Mouse (Mus musculus): ENCODE data around the gene Hagh. TPM values are rescaled to one million over a fixed set of nuclear protein-coding genes. Genes with fewer than 3 reads are reported as not detected.

Hagh gene
- polyA plus RNA-seq, 1 experiment from 2014 or later, result 104 TPM

GRCm38 (mm10) chr17:24891321-24891720 lies 51.4 kb downstream of the Hagh start:
- 83% methylated on average over 13 of the region's 13 CpGs for WGBS
- no peak for TF ChIP-seq CTCF (IDR thresholded peaks at IDR 0.05; ENCODE audit: low read depth)
- H3K9me3 ChIP-seq (ENCODE audit: control insufficient read depth), result no peaks in the 10 kb centered on the region
- ATAC-seq, result no peak
- H3K4me2 ChIP-seq (replicated peaks; ENCODE audit: low read depth), result no peak overlapping the region
- no peaks in the 10 kb centered on the region for H3K27me3 ChIP-seq (replicated peaks; ENCODE audit: control insufficient read depth, insufficient read depth, low read length)
- peaks cover 40% of the 10 kb centered on the region for H3K36me3 ChIP-seq (ENCODE audit: control insufficient read depth, insufficient read depth)
- H3K4me3 ChIP-seq (ENCODE audit: low read depth, low read length), result no peak overlapping the region
- 0 out of 2 replicates have a peak, but pooled peaks cover 14% of the 10 kb centered on the region for H3K4me1 ChIP-seq (replicated peaks; ENCODE audit: control insufficient read depth, insufficient read depth, low read length)
- no peak overlapping the region for H3K9ac ChIP-seq (ENCODE audit: low read depth, low read length)
- 0 out of 2 replicates have a peak overlapping the region, but pooled peaks have one; percentile 28 for H3K27ac ChIP-seq (ENCODE audit: low read depth, low read length)

GRCm38 (mm10) chr17:24892785-24893184 lies 52.8 kb downstream of the Hagh start:
- no peak overlapping the region for H3K9ac ChIP-seq (ENCODE audit: low read depth, low read length)
- H3K36me3 ChIP-seq (ENCODE audit: control insufficient read depth, insufficient read depth), result peaks cover 44% of the 10 kb centered on the region
- H3K27ac ChIP-seq (ENCODE audit: low read depth, low read length), result no peak overlapping the region
- H3K27me3 ChIP-seq (replicated peaks; ENCODE audit: control insufficient read depth, insufficient read depth, low read length), result no peaks in the 10 kb centered on the region
- TF ChIP-seq CTCF (IDR thresholded peaks at IDR 0.05; ENCODE audit: low read depth), result no peak
- no peak overlapping the region for H3K4me2 ChIP-seq (replicated peaks; ENCODE audit: low read depth)
- no peaks in the 10 kb centered on the region for H3K9me3 ChIP-seq (ENCODE audit: control insufficient read depth)
- WGBS, result 90% methylated on average over 12 of the region's 12 CpGs
- H3K4me1 ChIP-seq (replicated peaks; ENCODE audit: control insufficient read depth, insufficient read depth, low read length), result 0 out of 2 replicates have a peak, but pooled peaks cover 7% of the 10 kb centered on the region
- ATAC-seq, result no peak
- no peak overlapping the region for H3K4me3 ChIP-seq (ENCODE audit: low read depth, low read length)

GRCm38 (mm10) chr17:24893276-24893675 lies 53.3 kb downstream of the Hagh start:
- H3K36me3 ChIP-seq (ENCODE audit: control insufficient read depth, insufficient read depth), result peaks cover 47% of the 10 kb centered on the region
- no peaks in the 10 kb centered on the region for H3K9me3 ChIP-seq (ENCODE audit: control insufficient read depth)
- WGBS, result 100% methylated on average over 2 of the region's 2 CpGs
- no peak for TF ChIP-seq CTCF (IDR thresholded peaks at IDR 0.05; ENCODE audit: low read depth)
- no peaks in the 10 kb centered on the region for H3K27me3 ChIP-seq (replicated peaks; ENCODE audit: control insufficient read depth, insufficient read depth, low read length)
- no peak overlapping the region for H3K4me3 ChIP-seq (ENCODE audit: low read depth, low read length)
- ATAC-seq, result no peak
- no peak overlapping the region for H3K4me2 ChIP-seq (replicated peaks; ENCODE audit: low read depth)
- H3K27ac ChIP-seq (ENCODE audit: low read depth, low read length), result no peak overlapping the region
- H3K9ac ChIP-seq (ENCODE audit: low read depth, low read length), result no peak overlapping the region
- 0 out of 2 replicates have a peak, but pooled peaks cover 7% of the 10 kb centered on the region for H3K4me1 ChIP-seq (replicated peaks; ENCODE audit: control insufficient read depth, insufficient read depth, low read length)

- Histone ChIP-seq H3K9ac (ENCODE audit: low read depth, low read length) (peak overlapping the region; percentile 88), H3K27ac (ENCODE audit: low read depth, low read length) (peak overlapping the region; percentile 86; the same call in 1 of the 2 replicates), H3K9me3 (ENCODE audit: control insufficient read depth) (no peaks in the 10 kb centered on the region), H3K36me3 (ENCODE audit: control insufficient read depth, insufficient read depth) (peaks cover 54% of the 10 kb centered on the region), H3K4me2 (replicated peaks; ENCODE audit: low read depth) (peak overlapping the region; percentile 94), H3K4me1 (replicated peaks; ENCODE audit: control insufficient read depth, insufficient read depth, low read length) (0 out of 2 replicates have a peak, but pooled peaks cover 7% of the 10 kb centered on the region), H3K27me3 (replicated peaks; ENCODE audit: control insufficient read depth, insufficient read depth, low read length) (no peaks in the 10 kb centered on the region), H3K4me3 (ENCODE audit: low read depth, low read length) (peak overlapping the region; percentile 85)
- peak; percentile 9; the same call in 1 of the 2 replicates for ATAC-seq
- WGBS, result 9% methylated on average over 31 of the region's 31 CpGs
- TF ChIP-seq CTCF (IDR thresholded peaks at IDR 0.05; ENCODE audit: low read depth), result peak; percentile 15; the same call in 1 of the 2 replicates
Observed at GRCm38 (mm10) chr17:24894061-24894994, 54.4 kb downstream of the Hagh start.

GRCm38 (mm10) chr17:24894995-24895547 lies 55.1 kb downstream of the Hagh start, which contains the start of the genes Eme2 and Mrps34:
Gene Eme2, minus strand, starts transcription at chr17:24895087.
Gene Mrps34, plus strand, starts transcription at chr17:24895116.
- peak within 1 kb of the TSS; percentile 94 for H3K4me2 ChIP-seq (replicated peaks; ENCODE audit: low read depth)
- under 1% methylated on average over 62 of the region's 62 CpGs for WGBS
- peak within 1 kb of the TSS; percentile 86 for H3K27ac ChIP-seq (ENCODE audit: low read depth, low read length)
- H3K27me3 ChIP-seq (replicated peaks; ENCODE audit: control insufficient read depth, insufficient read depth, low read length), result no peaks in the 10 kb centered on the region
- peak; percentile 65 for ATAC-seq
- peak within 1 kb of the TSS; percentile 85 for H3K4me3 ChIP-seq (ENCODE audit: low read depth, low read length)
- peak within 1 kb of the TSS; percentile 88 for H3K9ac ChIP-seq (ENCODE audit: low read depth, low read length)
- no peak for TF ChIP-seq CTCF (IDR thresholded peaks at IDR 0.05; ENCODE audit: low read depth)
- peaks cover 59% of the 10 kb centered on the region for H3K36me3 ChIP-seq (ENCODE audit: control insufficient read depth, insufficient read depth)
- no peaks in the 10 kb centered on the region for H3K9me3 ChIP-seq (ENCODE audit: control insufficient read depth)
- 0 out of 2 replicates have a peak, but pooled peaks cover 7% of the 10 kb centered on the region for H3K4me1 ChIP-seq (replicated peaks; ENCODE audit: control insufficient read depth, insufficient read depth, low read length)
